Comparison of ENCODE assay signal across 8 mouse cellular contexts in genomic region chr3:68493170-68493585, GRCm38 (mm10).
DNase-seq lines count a peak whose midpoint lies in the region; ATAC-seq and TF ChIP-seq lines count a peak whose summit lies in the region.

No protein-coding gene starts in this region.

- no peaks in the 10 kb centered on the region for H3K27me3 ChIP-seq in heart, adult 2 months (ENCODE audit: control insufficient read depth, insufficient read depth, low read length)
- no peaks in the 10 kb centered on the region for H3K27me3 ChIP-seq in kidney, adult 2 months (replicated peaks; ENCODE audit: control insufficient read depth, insufficient read depth, low read length)
- H3K27me3 ChIP-seq in lung, embryonic 14.5 days (ENCODE audit: insufficient read depth, low read length) = no peaks in the 10 kb centered on the region

- WGBS in heart, adult 2 months = 2% methylated on average over 12 of the region's 12 CpGs
- WGBS in kidney, adult 2 months = 3% methylated on average over 12 of the region's 12 CpGs
- under 1% methylated on average over 12 of the region's 12 CpGs for WGBS in lung, embryonic 14.5 days

- no peaks in the 10 kb centered on the region for H3K9me3 ChIP-seq in lung, embryonic 14.5 days (ENCODE audit: low read depth, low read length)

- peak overlapping the region; percentile 99 for H3K9ac ChIP-seq in heart, adult 2 months (ENCODE audit: low read depth, low read length)
- peak overlapping the region; percentile 85 for H3K9ac ChIP-seq in lung, embryonic 14.5 days

- no peaks in the 10 kb centered on the region; the same call in 1 of the 2 replicates for H3K79me2 ChIP-seq in heart, adult 2 months (replicated peaks; ENCODE audit: control insufficient read depth, insufficient read depth, low read length)

- peak; percentile 74 for DNase-seq in adrenal gland, adult 2 months
- no peak for DNase-seq in adrenal gland, postnatal 25 days
- peak in 1 of 2 experiments; percentile 84 for DNase-seq in heart, adult 2 months
- DNase-seq in kidney, adult 2 months = peak; percentile 90
- DNase-seq in lung, embryonic 14.5 days = peak; percentile 75
- DNase-seq in ovary, postnatal 36 days (ENCODE audit: low spot score) = peak; percentile 30
- DNase-seq in spleen, postnatal 14 days (ENCODE audit: low spot score in 2 of 2) = no peak

- ATAC-seq in lung, embryonic 14.5 days (ENCODE audit: insufficient read depth) = peak; percentile 39

- TF ChIP-seq POLR2A in heart, adult 2 months (IDR thresholded peaks at IDR 0.05; ENCODE audit: insufficient read depth, low read depth, low read length) = peak; percentile 82
- no peak for TF ChIP-seq POLR2A in kidney, adult 2 months (IDR thresholded peaks at IDR 0.05; ENCODE audit: low read depth, low read length)

- TF ChIP-seq CTCF in heart, adult 2 months (IDR thresholded peaks at IDR 0.05) = no peak
- no peak for TF ChIP-seq CTCF in kidney, adult 2 months (conservative IDR thresholded peaks at IDR 0.05; ENCODE audit: insufficient read depth, insufficient read length, low read depth, low read length)
- no peak for TF ChIP-seq CTCF in lung, embryonic 14.5 days (IDR thresholded peaks at IDR 0.05; ENCODE audit: low read depth)

- H3K36me3 ChIP-seq in heart, adult 2 months (ENCODE audit: control insufficient read depth, insufficient read depth, low read length) = peaks cover 10% of the 10 kb centered on the region
- no peaks in the 10 kb centered on the region for H3K36me3 ChIP-seq in kidney, adult 2 months (ENCODE audit: control insufficient read depth, insufficient read depth, low read length)
- H3K36me3 ChIP-seq in lung, embryonic 14.5 days (ENCODE audit: insufficient read depth) = peaks cover 2% of the 10 kb centered on the region

- peak overlapping the region; percentile 99 for H3K27ac ChIP-seq in brown adipose tissue, adult 24 weeks (replicated peaks; ENCODE audit: low read depth, low read length)
- H3K27ac ChIP-seq in heart, adult 2 months = peak overlapping the region; percentile 97
- H3K27ac ChIP-seq in kidney, adult 2 months (ENCODE audit: insufficient read depth, low read depth, low read length) = peak overlapping the region; percentile 98
- H3K27ac ChIP-seq in lung, embryonic 14.5 days (ENCODE audit: low read depth) = peak overlapping the region; percentile 98

- peak overlapping the region; percentile 92 for H3K4me2 ChIP-seq in lung, embryonic 14.5 days

- intact Hi-C loops in heart, adult 2 months (cut with DNase I) = loop anchor here (2.0 to 5.0 kb wide), 2 partner anchors 24 to 94 kb away; no protein-coding TSS in a partner anchor

- peaks cover 8% of the 10 kb centered on the region; the same call in 1 of the 2 replicates for H3K4me1 ChIP-seq in brown adipose tissue, adult 24 weeks (ENCODE audit: control insufficient read depth, insufficient read depth, insufficient read length, low read length)
- H3K4me1 ChIP-seq in heart, adult 2 months (ENCODE audit: control insufficient read depth, insufficient read depth, low read length) = peaks cover 7% of the 10 kb centered on the region
- H3K4me1 ChIP-seq in kidney, adult 2 months (ENCODE audit: control insufficient read depth, insufficient read depth, low read length) = peaks cover 11% of the 10 kb centered on the region
- H3K4me1 ChIP-seq in lung, embryonic 14.5 days (ENCODE audit: insufficient read depth) = peaks cover 7% of the 10 kb centered on the region; the same call in 1 of the 2 replicates

- peak; percentile 95 for TF ChIP-seq EP300 in heart, adult 2 months (IDR thresholded peaks at IDR 0.05; ENCODE audit: insufficient read depth, low read depth, low read length)

- peak overlapping the region; percentile 95 for H3K4me3 ChIP-seq in brown adipose tissue, adult 24 weeks (ENCODE audit: insufficient read depth, low read depth, low read length)
- H3K4me3 ChIP-seq in heart, adult 2 months = peak overlapping the region; percentile 88
- peak overlapping the region; percentile 98 for H3K4me3 ChIP-seq in kidney, adult 2 months (ENCODE audit: insufficient read depth, low read depth, low read length)
- peak overlapping the region; percentile 77 for H3K4me3 ChIP-seq in lung, embryonic 14.5 days (ENCODE audit: low read depth, low read length)

Comparison
In these comparisons a context has a peak if more than half of its experiments do, and no peak if none do; other contexts are left out.
1. DNase-seq: peak in adrenal gland, adult 2 months (single experiment), kidney, adult 2 months (single experiment), lung, embryonic 14.5 days (single experiment) and ovary, postnatal 36 days (single experiment); none in adrenal gland, postnatal 25 days (single experiment) and spleen, postnatal 14 days (0 of 2).
2. Peak in every context shown above with its lines, with median percentiles within 50 percentile points of each other: H3K27ac ChIP-seq and H3K4me3 ChIP-seq.